Mouse (Mus musculus) small intestine, adult 2 months (tissue): ENCODE measurements around the gene Fadd. TPM values are rescaled to one million over a fixed set of nuclear protein-coding genes. Genes with fewer than 3 reads are reported as not detected.

Source experiments
- H3K27ac ChIP-seq: fragments of 200-500 bp; 2 replicates; pipeline ENCODE4 v1.5.1; 2012; ENCODE audit warnings: low read depth, low read length, control low read depth, inconsistent platforms; ENCODE audit not compliant: insufficient read depth
- H3K27me3 ChIP-seq: fragments of 200-500 bp; 2 replicates; pipeline ENCODE4 v1.6.1; 2012; ENCODE audit warnings: mild to moderate bottlenecking, moderate library complexity, low read length, inconsistent platforms; ENCODE audit not compliant: control insufficient read depth, insufficient read depth
- H3K36me3 ChIP-seq: fragments of 200-500 bp; 2 replicates; pipeline ENCODE4 v1.6.1; 2012; ENCODE audit warnings: mild to moderate bottlenecking, low read length, control low read depth, inconsistent platforms; ENCODE audit not compliant: control insufficient read depth, insufficient read depth
- H3K4me1 ChIP-seq: fragments of 200-500 bp; 2 replicates; pipeline ENCODE4 v1.6.1; 2012; ENCODE audit warnings: low read length, inconsistent platforms, mixed read lengths; ENCODE audit not compliant: control insufficient read depth, insufficient read depth, insufficient read length
- H3K4me3 ChIP-seq: fragments of 200-500 bp; 2 replicates; pipeline ENCODE4 v1.5.1; 2012; ENCODE audit warnings: low read depth, mild to moderate bottlenecking, control low read depth, inconsistent platforms, low read length, moderate library complexity
- CTCF ChIP-seq: fragments of 200-500 bp; IDR thresholded peaks from 2 replicates; pipeline ENCODE4 v1.5.1; 2012; ENCODE audit warnings: low read depth, mild to moderate bottlenecking, control low read depth, inconsistent platforms, low read length, moderate library complexity, mixed read lengths; ENCODE audit not compliant: insufficient replicate concordance, insufficient read length; ENCODE audit errors: extremely low read depth
- POLR2A ChIP-seq: fragments of 200-500 bp; IDR thresholded peaks from 2 replicates; pipeline ENCODE4 v1.6.1; 2012; ENCODE audit warnings: low read depth, mild to moderate bottlenecking, control low read depth, inconsistent platforms, low read length, moderate library complexity
- WGBS: fragments of 180-500 bp; shearing (Covaris S2); methylation state at CpG from one replicate; pipeline ENCODE4 v1.1.7; 2018; 5-methylcytosine and 5-hydroxymethylcytosine counted together
- polyA plus RNA-seq: library from polyadenylated mRNA; depleted of rRNA; stranded (reverse); fragments of >200 nt; gene quantifications from 2 replicates; pipeline ENCODE4 v1.2.3, GENCODE M21; 2012; rRNA removed

The Fadd gene
- polyA plus RNA-seq, 1 experiment: 16.7 TPM

DNA sequence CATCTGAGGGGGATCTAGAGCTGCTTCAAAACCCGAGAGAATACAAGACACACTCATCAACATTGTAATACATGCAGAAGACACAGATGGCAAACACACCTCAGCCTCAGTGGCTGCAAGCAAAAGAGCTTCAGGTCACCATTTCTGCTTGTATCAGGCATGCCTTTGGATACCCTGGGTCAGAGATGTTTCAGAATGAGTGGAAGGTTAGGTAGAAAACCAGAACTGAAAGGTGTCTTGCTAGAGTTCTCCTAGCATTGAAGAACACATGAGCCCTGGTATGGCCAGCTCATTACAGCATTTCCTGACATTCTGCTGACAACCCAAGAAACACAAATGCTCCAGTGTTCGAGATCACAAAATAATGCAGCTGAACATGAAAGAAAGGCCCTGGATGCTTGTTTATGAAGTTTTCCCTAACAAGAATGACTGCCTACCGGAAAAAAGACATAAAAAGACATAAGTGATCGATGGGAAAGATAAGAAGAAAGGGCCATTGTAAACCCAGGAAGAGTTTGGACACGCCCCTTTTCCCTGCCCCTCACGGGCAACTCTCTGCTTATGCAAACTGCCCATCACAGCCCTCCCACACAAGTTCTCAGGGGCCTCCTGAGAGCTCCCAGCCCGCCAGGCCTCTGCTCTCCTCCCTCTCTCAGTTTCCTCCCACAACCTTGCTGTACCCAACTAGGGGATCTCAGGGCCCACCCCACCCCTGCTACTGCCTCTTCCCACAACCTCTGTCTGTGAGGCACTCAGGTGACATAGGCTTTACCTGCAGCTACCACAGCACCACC lies 50.5 kb downstream of the Fadd start:
- whole genome bisulfite sequencing: 40% methylated on average over 7 of the region's 7 CpGs
- TF ChIP-seq CTCF (no peak), POLR2A (no peak)
- Histone ChIP-seq H3K27ac (no peak overlapping the region), H3K36me3 (no peaks in the 10 kb centered on the region), H3K4me1 (peaks cover 3% of the 10 kb centered on the region; the same call in 1 of the 2 replicates), H3K4me3 (no peak overlapping the region), H3K27me3 (no peaks in the 10 kb centered on the region)

DNA sequence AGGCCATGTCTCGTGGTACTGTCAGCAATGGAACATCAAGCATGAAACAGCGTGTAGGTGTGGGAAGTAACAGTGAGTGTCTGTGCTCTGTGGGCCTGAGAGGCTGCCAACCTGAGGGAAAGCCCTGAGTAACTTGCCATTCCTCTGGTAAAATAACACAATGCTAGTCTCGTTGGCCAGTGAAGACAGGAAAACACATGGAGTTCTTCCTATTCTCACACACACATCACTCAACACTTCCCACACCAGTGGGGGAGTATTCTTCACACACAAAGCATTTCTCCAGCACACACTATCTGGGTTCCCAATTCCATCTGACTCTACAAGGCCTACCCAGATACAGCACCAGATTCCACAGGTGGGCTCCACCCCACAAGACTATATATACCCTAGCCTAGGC lies 52.4 kb downstream of the Fadd start:
- H3K27ac ChIP-seq: no peak overlapping the region
- 82% methylated on average over 3 of the region's 3 CpGs for WGBS
- TF ChIP-seq CTCF (no peak), POLR2A (no peak)

DNA sequence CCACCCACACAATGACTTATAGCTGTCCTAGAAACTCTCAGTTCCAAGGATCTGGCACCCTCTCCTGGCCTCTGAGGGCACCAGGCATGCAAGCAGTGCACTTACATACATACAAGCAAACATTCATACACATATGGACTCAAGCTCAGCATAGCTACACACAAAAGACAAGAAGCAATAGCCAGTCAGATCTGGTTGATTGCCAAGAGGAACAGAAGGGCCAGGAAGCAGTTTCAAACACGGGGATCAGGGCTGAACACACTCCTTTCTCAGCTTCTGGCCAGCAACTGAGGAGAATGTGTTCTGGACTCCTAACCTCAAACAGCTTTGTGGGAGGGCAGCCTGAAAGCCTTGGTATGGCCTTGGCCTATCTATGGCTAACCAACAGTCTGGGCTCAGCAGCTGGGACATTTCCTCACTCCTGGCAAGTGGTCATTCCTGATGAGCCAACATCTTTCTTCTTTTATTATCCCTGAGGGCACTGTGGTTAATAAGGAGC lies 54.5 kb downstream of the Fadd start:
- Histone ChIP-seq H3K27ac (no peak overlapping the region), H3K27me3 (no peaks in the 10 kb centered on the region), H3K36me3 (no peaks in the 10 kb centered on the region), H3K4me3 (no peak overlapping the region), H3K4me1 (peaks cover 3% of the 10 kb centered on the region; the same call in 1 of the 2 replicates)
- TF ChIP-seq CTCF: no peak
- TF ChIP-seq POLR2A: no peak
- WGBS: 3% methylated on average over 1 of the region's 1 CpGs

More for the DNA sequence above, 52.4 kb downstream of the Fadd start:
- H3K4me3 ChIP-seq: no peak overlapping the region
- peaks cover 3% of the 10 kb centered on the region; the same call in 1 of the 2 replicates for H3K4me1 ChIP-seq
- no peaks in the 10 kb centered on the region for H3K27me3 ChIP-seq
- H3K36me3 ChIP-seq: no peaks in the 10 kb centered on the region

Other genes starting within 250 kb of the Fadd start
- 54.3 and 127 TPM in 2 replicates for gene Cttn, start 111.5 kb downstream of the Fadd start, polyA plus RNA-seq
- gene Ppfia1, start 28.7 kb downstream of the Fadd start, polyA plus RNA-seq: 10.4 and 22.3 TPM in 2 replicates
- 8.9 and 18.0 TPM in 2 replicates for gene Ano1, start 169.5 kb upstream of the Fadd start, polyA plus RNA-seq